Mouse (Mus musculus): Measurements from ENCODE around the gene Abl2. TPM values are rescaled to one million over a fixed set of nuclear protein-coding genes. Genes with fewer than 3 reads are reported as not detected.

Abl2 gene
- polyA plus RNA-seq (2015; fragmentation: Illumina TruSeq; extraction: RNeasy Lipid Tissue Mini Kit (QIAGEN cat#74804); ENCODE audit: low read depth, low replicate concordance): 18.9 TPM

DNA sequence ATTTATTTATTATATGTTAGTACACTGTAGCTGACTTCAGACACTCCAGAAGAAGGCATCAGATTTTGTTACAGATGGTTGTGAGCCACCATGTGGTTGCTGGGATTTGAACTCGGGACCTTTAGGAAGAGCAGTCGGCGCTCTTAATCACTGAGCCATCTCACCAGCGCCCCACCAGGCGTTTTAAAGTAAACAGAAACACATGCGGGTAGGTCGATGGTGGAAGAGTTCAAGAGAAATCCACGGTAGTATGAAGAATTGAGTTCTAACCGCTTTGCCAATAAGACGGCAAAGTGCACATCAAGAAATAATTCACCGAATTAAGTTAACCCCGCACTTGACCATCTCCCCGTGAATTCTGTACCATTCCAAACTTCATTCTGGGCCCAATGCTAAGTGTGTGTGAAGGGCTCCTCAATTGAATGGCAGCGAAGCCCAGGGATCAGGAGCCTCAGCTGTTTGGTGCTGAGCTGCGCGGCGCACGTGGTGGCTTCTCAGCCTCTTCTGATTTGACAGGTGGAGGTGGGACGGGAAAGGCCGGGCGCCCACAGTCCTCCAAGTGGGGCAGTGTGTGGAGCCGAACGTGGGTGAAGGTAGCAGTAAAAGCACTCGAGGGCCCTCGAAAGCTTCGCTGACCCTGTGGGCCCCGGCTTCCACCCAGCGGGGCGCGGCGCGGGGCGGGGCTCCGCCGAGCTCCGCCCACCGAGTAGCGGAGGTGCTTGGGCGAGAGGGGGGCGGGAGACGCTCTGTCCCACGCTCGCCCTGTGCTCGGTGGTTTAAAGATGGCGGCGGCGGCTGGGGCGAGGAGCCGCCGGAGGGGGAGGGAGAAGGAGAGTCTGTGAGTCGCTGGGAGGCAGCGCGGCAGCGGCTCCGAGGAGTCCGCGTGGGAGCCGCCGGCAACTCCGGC is at the start of gene Abl2:
Gene Abl2, plus strand, starts transcription at position 763 of the 907 bp plus-strand sequence.

DNA sequence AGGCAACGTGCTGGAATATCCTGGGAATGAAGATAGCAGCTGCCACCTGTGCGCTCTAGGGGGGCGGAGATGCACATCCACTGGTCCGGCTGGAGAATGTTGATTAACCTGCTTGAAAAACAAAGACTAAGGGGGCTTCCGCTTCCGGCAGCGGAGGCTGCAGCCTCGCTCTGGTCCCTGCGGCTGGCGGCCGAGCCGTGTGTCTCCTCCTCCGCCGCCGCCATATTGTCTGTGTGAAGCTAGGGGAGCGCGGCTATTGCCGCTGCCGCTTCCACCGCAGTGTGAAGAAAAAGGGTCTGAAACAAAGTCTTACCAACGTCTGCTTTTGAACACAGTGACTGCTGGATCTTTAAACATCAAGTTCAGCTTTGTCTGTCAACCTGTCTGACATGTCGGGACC is 34.7 kb upstream of the Abl2 start, which contains the start of gene Gm10031:
Gene Gm10031, plus strand, starts transcription at position 171 of the 400 bp plus-strand sequence.

DNA sequence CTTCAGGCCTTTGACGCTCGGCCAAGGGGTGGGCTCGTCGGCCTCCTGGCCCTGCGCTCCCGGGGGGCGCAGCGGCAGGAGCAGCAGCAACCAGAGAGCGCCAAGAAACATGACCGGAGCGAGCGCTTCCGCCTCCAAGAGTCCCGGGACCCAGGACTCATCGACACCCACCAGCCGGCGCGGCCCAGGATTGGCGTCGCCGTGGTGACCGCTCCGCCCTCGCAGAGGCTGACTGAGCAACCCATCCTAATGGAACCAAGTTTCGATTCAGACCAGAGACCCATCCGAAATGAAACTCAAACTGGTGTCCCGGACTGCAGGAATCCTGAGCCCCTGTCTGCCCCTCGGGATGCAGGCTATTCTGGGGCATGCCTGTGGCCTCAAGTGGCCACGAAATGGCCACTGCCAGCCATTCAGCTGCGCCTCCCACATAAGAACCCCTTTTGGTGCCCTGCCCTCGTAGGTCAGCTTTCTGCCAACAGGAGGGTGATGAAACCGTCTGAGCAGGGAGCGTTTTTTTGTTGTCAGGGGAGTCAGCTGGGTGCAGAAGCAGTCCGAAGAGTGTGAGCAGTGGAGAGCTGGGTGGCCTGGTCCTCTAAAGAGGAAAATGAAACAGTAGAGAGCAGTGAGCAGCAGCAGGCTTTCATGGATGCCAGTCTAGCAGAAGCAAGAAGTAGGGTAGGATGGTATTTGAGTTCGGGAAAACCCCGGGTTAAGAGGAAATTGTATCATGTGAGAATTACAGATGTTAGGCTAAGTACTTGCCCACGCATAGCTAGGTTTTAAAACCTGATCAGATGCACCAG is 115.8 kb downstream of the Abl2 start, which contains the start of gene Tor3a:
Gene Tor3a, minus strand, starts transcription at position 162 of the 806 bp plus-strand sequence.

Other genes with a start within 250 kb of the Abl2 start
- gene Nphs2, start 248.1 kb upstream of the Abl2 start, polyA plus RNA-seq (2015; fragmentation: Illumina TruSeq; extraction: RNeasy Lipid Tissue Mini Kit (QIAGEN cat#74804); ENCODE audit: low read depth, low replicate concordance): 0.18 TPM
- 259 TPM for gene Gm2000, start 192.7 kb upstream of the Abl2 start, polyA plus RNA-seq (2015; fragmentation: Illumina TruSeq; extraction: RNeasy Lipid Tissue Mini Kit (QIAGEN cat#74804); ENCODE audit: low read depth, low replicate concordance)
- gene Axdnd1, start 137.6 kb upstream of the Abl2 start, polyA plus RNA-seq (2015; fragmentation: Illumina TruSeq; extraction: RNeasy Lipid Tissue Mini Kit (QIAGEN cat#74804); ENCODE audit: low read depth, low replicate concordance): 0.16 TPM
- 17.6 TPM for gene Soat1, start 84.5 kb upstream of the Abl2 start, polyA plus RNA-seq (2015; fragmentation: Illumina TruSeq; extraction: RNeasy Lipid Tissue Mini Kit (QIAGEN cat#74804); ENCODE audit: low read depth, low replicate concordance)
- 4.9 TPM for gene Gm10031, start 34.8 kb upstream of the Abl2 start, polyA plus RNA-seq (2015; fragmentation: Illumina TruSeq; extraction: RNeasy Lipid Tissue Mini Kit (QIAGEN cat#74804); ENCODE audit: low read depth, low replicate concordance)
- 6.3 TPM for gene Tor3a, start 115.6 kb downstream of the Abl2 start, polyA plus RNA-seq (2015; fragmentation: Illumina TruSeq; extraction: RNeasy Lipid Tissue Mini Kit (QIAGEN cat#74804); ENCODE audit: low read depth, low replicate concordance)
- gene Fam20b, start 160.3 kb downstream of the Abl2 start, polyA plus RNA-seq (2015; fragmentation: Illumina TruSeq; extraction: RNeasy Lipid Tissue Mini Kit (QIAGEN cat#74804); ENCODE audit: low read depth, low replicate concordance): 59.7 TPM

All from brain, adult 10 weeks (tissue).